8 mouse cellular contexts compared by ENCODE assay signal in genomic region chr7:34911919-34912897, GRCm38 (mm10). TPM values are rescaled to one million over a fixed set of nuclear protein-coding genes. Genes with fewer than 3 reads are reported as not detected.
DNase-seq lines count a peak whose midpoint lies in the region; ATAC-seq and TF ChIP-seq lines count a peak whose summit lies in the region.

Gene Pepd, plus strand, starts transcription at chr7:34912379.

- peak within 1 kb of the TSS; percentile 84 for H3K4me2 ChIP-seq in hindbrain, embryonic 15.5 days

- ATAC-seq in hindbrain, embryonic 15.5 days (ENCODE audit: low FRiP score, low read depth), result peak; percentile 94
- peak; percentile 96 for ATAC-seq in megakaryocyte, adult 5-6 weeks (ENCODE audit: poor library complexity, severe bottlenecking)

- no peaks in the 10 kb centered on the region for H3K27me3 ChIP-seq in hindbrain, embryonic 15.5 days

- 6% methylated on average over 43 of the region's 44 CpGs for WGBS in hindbrain, embryonic 15.5 days

- TF ChIP-seq CTCF in left cerebral cortex, adult 2 months (IDR thresholded peaks at IDR 0.05), result no peak

- H3K9ac ChIP-seq in hindbrain, embryonic 15.5 days, result peak within 1 kb of the TSS; percentile 67

- no peaks in the 10 kb centered on the region for H3K36me3 ChIP-seq in hindbrain, embryonic 15.5 days

- peak; percentile 78 for DNase-seq in WW6 (ENCODE audit: low read depth, low spot score)
- peak; percentile 71 to 75 for DNase-seq in cerebellum, postnatal 36 days
- DNase-seq in frontal cortex, postnatal 36 days (ENCODE audit: low spot score in 2 of 2), result peak; percentile 77 to 83
- DNase-seq in left cerebral cortex, adult 2 months (ENCODE audit: extremely low spot score in 1 of 2, low spot score in 2 of 2), result peak; percentile 78 to 81
- peak; percentile 79 to 83 for DNase-seq in right cerebral cortex, adult 2 months (ENCODE audit: low spot score in 2 of 2)
- peak; percentile 89 for DNase-seq in urinary bladder, postnatal 14 days (ENCODE audit: low spot score)

- H3K9me3 ChIP-seq in hindbrain, embryonic 15.5 days, result no peaks in the 10 kb centered on the region

- H3K4me3 ChIP-seq in hindbrain, embryonic 15.5 days, result peak within 1 kb of the TSS; percentile 68
- H3K4me3 ChIP-seq in left cerebral cortex, adult 2 months, result peak within 1 kb of the TSS; percentile 88

- H3K4me1 ChIP-seq in hindbrain, embryonic 15.5 days (replicated peaks), result peaks cover 16% of the 10 kb centered on the region

- intact Hi-C loops in left cerebral cortex, adult 2 months (cut with DNase I), result loop anchor here (2.0 kb wide), 2 partner anchors 99 to 235 kb away; partner anchors contain the start of gene Chst8

- no peak within 1 kb of the TSS for H3K27ac ChIP-seq in hindbrain, embryonic 15.5 days (replicated peaks)
- peak within 1 kb of the TSS; percentile 77 for H3K27ac ChIP-seq in left cerebral cortex, adult 2 months

RNA-seq across cellular contexts. Expression of gene Pepd, which starts in this region (rescaled TPM):
- 61.3 and 62.6 TPM in 2 replicates for polyA plus RNA-seq in hindbrain, embryonic 15.5 days (2015; fragmentation: Nextera tagmentation; extraction: Ambion mirVana)
- 10 to 100 TPM; 28.9 to 30.1 TPM for total RNA-seq in left cerebral cortex, adult 2 months (2021)
- total RNA-seq in megakaryocyte, adult 5-6 weeks (2015), result 43.8 and 61.5 TPM in 2 replicates
- 50.2 and 54.4 TPM in 2 replicates for total RNA-seq in megakaryocyte, adult 5-6 weeks (2017)
